Mouse (Mus musculus): ENCODE results near the gene Aloxe3. TPM values are rescaled to one million over a fixed set of nuclear protein-coding genes. Genes with fewer than 3 reads are reported as not detected.

Gene Aloxe3
- polyA plus RNA-seq, 1 experiment from 2014 or later, result 0.44 TPM

GRCm38 (mm10) chr11:69088103-69088855 is 37.4 kb upstream of the Aloxe3 start, which contains the start of gene Vamp2:
TSS of gene Vamp2 (plus strand) at chr11:69088490.
- Histone ChIP-seq H3K36me3 (ENCODE audit: insufficient read depth, low read length) (0 out of 2 replicates have a peak, but pooled peaks cover 4% of the 10 kb centered on the region), H3K4me1 (ENCODE audit: insufficient read depth, low read depth, low read length) (peaks cover 10% of the 10 kb centered on the region)
- WGBS, result 2% methylated on average over 50 of the region's 67 CpGs

GRCm38 (mm10) chr11:69088856-69089615 is 36.7 kb upstream of the Aloxe3 start:
- DNase-seq (ENCODE audit: low spot score) (peak; percentile 61), ATAC-seq (peak; percentile 20)
- Histone ChIP-seq H3K9ac (replicated peaks; ENCODE audit: low read depth) (peak overlapping the region; percentile 100), H3K4me2 (replicated peaks; ENCODE audit: low read depth, low read length) (peak overlapping the region; percentile 91), H3K9me3 (ENCODE audit: low read length) (no peaks in the 10 kb centered on the region), H3K4me3 (ENCODE audit: low read depth, low read length) (peak overlapping the region; percentile 99), H3K36me3 (ENCODE audit: insufficient read depth, low read length) (0 out of 2 replicates have a peak, but pooled peaks cover 4% of the 10 kb centered on the region), H3K27ac (ENCODE audit: low read length) (peak overlapping the region; percentile 97), H3K4me1 (ENCODE audit: insufficient read depth, low read depth, low read length) (peaks cover 10% of the 10 kb centered on the region), H3K27me3 (replicated peaks; ENCODE audit: insufficient read depth, low read length) (no peaks in the 10 kb centered on the region)
- 10% methylated on average over 22 of the region's 25 CpGs for WGBS
- no peak for TF ChIP-seq EP300 (IDR thresholded peaks at IDR 0.05)
- TF ChIP-seq CTCF (IDR thresholded peaks at IDR 0.05), result no peak

More at GRCm38 (mm10) chr11:69088103-69088855, 37.4 kb upstream of the Aloxe3 start, which contains the start of gene Vamp2:
- Histone ChIP-seq H3K9me3 (ENCODE audit: low read length) (no peaks in the 10 kb centered on the region), H3K4me2 (replicated peaks; ENCODE audit: low read depth, low read length) (peak within 1 kb of the TSS; percentile 91), H3K9ac (replicated peaks; ENCODE audit: low read depth) (peak within 1 kb of the TSS; percentile 100), H3K27ac (ENCODE audit: low read length) (peak within 1 kb of the TSS; percentile 97), H3K27me3 (replicated peaks; ENCODE audit: insufficient read depth, low read length) (no peaks in the 10 kb centered on the region), H3K4me3 (ENCODE audit: low read depth, low read length) (peak within 1 kb of the TSS; percentile 99)
- ATAC-seq (peak; percentile 85), DNase-seq (ENCODE audit: low spot score) (peak; percentile 92)
- TF ChIP-seq EP300 (IDR thresholded peaks at IDR 0.05) (no peak), CTCF (IDR thresholded peaks at IDR 0.05) (no peak)

DNA sequence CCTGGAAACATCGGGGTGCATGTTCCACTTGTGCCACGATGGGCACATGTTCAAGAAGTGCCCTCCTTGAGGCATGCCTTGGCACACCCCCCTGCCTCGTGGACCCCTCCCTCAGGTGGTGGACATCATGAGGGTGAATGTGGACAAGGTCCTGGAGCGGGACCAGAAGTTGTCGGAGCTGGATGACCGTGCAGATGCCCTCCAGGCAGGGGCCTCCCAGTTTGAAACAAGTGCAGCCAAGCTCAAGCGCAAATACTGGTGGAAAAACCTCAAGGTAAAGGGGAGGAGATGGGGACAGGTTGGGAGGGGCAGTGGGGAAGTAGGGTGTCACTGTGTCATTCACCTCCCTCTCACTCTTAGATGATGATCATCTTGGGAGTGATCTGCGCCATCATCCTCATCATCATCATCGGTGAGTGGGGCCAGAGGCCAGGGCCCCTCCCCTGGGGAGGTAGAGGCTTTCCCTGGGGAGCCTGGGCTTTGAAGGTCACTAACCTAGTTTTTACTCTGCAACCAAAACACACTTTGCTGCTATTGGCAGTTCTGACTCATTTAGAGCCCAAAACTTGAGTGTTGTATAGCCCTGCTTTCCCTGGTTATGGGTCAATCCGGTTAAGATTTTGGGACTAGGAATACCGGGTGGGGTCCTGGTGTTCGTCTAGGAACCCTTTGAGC is 35.9 kb upstream of the Aloxe3 start:
- Histone ChIP-seq H3K36me3 (ENCODE audit: insufficient read depth, low read length) (0 out of 2 replicates have a peak, but pooled peaks cover 4% of the 10 kb centered on the region), H3K9me3 (ENCODE audit: low read length) (no peaks in the 10 kb centered on the region), H3K27me3 (replicated peaks; ENCODE audit: insufficient read depth, low read length) (no peaks in the 10 kb centered on the region), H3K4me2 (replicated peaks; ENCODE audit: low read depth, low read length) (peak overlapping the region; percentile 91), H3K4me3 (ENCODE audit: low read depth, low read length) (peak overlapping the region; percentile 99), H3K4me1 (ENCODE audit: insufficient read depth, low read depth, low read length) (peaks cover 10% of the 10 kb centered on the region), H3K27ac (ENCODE audit: low read length) (peak overlapping the region; percentile 97; the same call in 1 of the 2 replicates), H3K9ac (replicated peaks; ENCODE audit: low read depth) (peak overlapping the region; percentile 100)
- WGBS, result 72% methylated on average over 12 of the region's 12 CpGs
- DNase-seq (ENCODE audit: low spot score) (no peak), ATAC-seq (no peak)
- TF ChIP-seq EP300 (IDR thresholded peaks at IDR 0.05) (no peak), CTCF (IDR thresholded peaks at IDR 0.05) (no peak)

DNA sequence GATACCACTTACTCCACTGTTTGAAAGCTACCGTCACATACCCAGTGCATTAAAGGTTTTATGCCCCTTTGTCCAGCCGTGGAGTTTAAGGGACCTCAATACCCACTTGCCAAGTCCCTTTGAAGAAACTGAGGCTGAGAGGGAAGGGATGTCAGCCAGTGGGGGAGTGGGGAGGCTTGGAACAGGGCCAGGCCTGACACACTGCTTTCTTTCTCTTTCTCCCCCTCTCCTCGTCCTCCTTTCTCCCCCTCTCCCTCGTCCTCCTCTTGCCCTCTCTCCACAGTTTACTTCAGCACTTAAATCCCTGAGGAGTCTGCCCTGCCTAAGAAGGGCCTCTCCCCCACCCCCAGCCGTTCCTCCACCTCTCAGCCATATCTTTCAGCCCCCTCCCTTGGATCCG is 35.3 kb upstream of the Aloxe3 start:
- Histone ChIP-seq H3K4me3 (ENCODE audit: low read depth, low read length) (no peak overlapping the region), H3K4me2 (replicated peaks; ENCODE audit: low read depth, low read length) (peak overlapping the region; percentile 91; the same call in 1 of the 2 replicates), H3K27me3 (replicated peaks; ENCODE audit: insufficient read depth, low read length) (no peaks in the 10 kb centered on the region), H3K27ac (ENCODE audit: low read length) (peak overlapping the region; percentile 34; the same call in 1 of the 2 replicates), H3K36me3 (ENCODE audit: insufficient read depth, low read length) (0 out of 2 replicates have a peak, but pooled peaks cover 4% of the 10 kb centered on the region), H3K4me1 (ENCODE audit: insufficient read depth, low read depth, low read length) (peaks cover 10% of the 10 kb centered on the region), H3K9me3 (ENCODE audit: low read length) (no peaks in the 10 kb centered on the region), H3K9ac (replicated peaks; ENCODE audit: low read depth) (0 out of 2 replicates have a peak overlapping the region, but pooled peaks have one; percentile 100)
- TF ChIP-seq CTCF (IDR thresholded peaks at IDR 0.05) (no peak), EP300 (IDR thresholded peaks at IDR 0.05) (no peak)
- DNase-seq (ENCODE audit: low spot score) (no peak), ATAC-seq (no peak)
- WGBS, result 37% methylated on average over 6 of the region's 6 CpGs

GRCm38 (mm10) chr11:69091566-69092385 is 33.9 kb upstream of the Aloxe3 start:
- Histone ChIP-seq H3K4me2 (replicated peaks; ENCODE audit: low read depth, low read length) (no peak overlapping the region), H3K4me1 (ENCODE audit: insufficient read depth, low read depth, low read length) (peaks cover 10% of the 10 kb centered on the region)
- TF ChIP-seq EP300 (IDR thresholded peaks at IDR 0.05), result no peak
- no peak for TF ChIP-seq CTCF (IDR thresholded peaks at IDR 0.05)

More at GRCm38 (mm10) chr11:69091566-69092385, 33.9 kb upstream of the Aloxe3 start:
- H3K27ac ChIP-seq (ENCODE audit: low read length), result peak overlapping the region; percentile 27; the same call in 1 of the 2 replicates
- no peak overlapping the region for H3K9ac ChIP-seq (replicated peaks; ENCODE audit: low read depth)
- 58% methylated on average over 7 of the region's 7 CpGs for WGBS
- no peaks in the 10 kb centered on the region for H3K9me3 ChIP-seq (ENCODE audit: low read length)
- H3K27me3 ChIP-seq (replicated peaks; ENCODE audit: insufficient read depth, low read length), result no peaks in the 10 kb centered on the region
- DNase-seq (ENCODE audit: low spot score), result no peak
- ATAC-seq, result no peak
- H3K36me3 ChIP-seq (ENCODE audit: insufficient read depth, low read length), result 0 out of 2 replicates have a peak, but pooled peaks cover 4% of the 10 kb centered on the region
- H3K4me3 ChIP-seq (ENCODE audit: low read depth, low read length), result no peak overlapping the region

Measured in lung, postnatal 0 days (tissue).